Mouse (Mus musculus) c-Kit-negative CD71-positive TER-119-positive erythroid progenitor cells, embryonic 14.5 days (primary cell): ENCODE measurements around the gene Ifitm6.
"Not testable (repeated sequence)": the region's sequence is repeated elsewhere in the genome, so short reads cannot be mapped to it uniquely, and the experiment has no call there.

Experiments used
- DNase-seq: peaks from one replicate; pipeline ENCODE4 v3.0.0-alpha.2; 2013; ENCODE audit warnings: low read depth, low spot score

Gene Ifitm6

GRCm38 (mm10) chr7:141017824-141018223 is at the start of gene Ifitm6:
Ifitm6 (minus strand) TSS chr7:141017924.
- not testable (repeated sequence) for DNase-seq

- DNase-seq: no peak
Measured at GRCm38 (mm10) chr7:141064576-141064975, 46.9 kb upstream of the Ifitm6 start.

- no peak for DNase-seq
Measured at GRCm38 (mm10) chr7:141064175-141064574, 46.5 kb upstream of the Ifitm6 start.

DNA sequence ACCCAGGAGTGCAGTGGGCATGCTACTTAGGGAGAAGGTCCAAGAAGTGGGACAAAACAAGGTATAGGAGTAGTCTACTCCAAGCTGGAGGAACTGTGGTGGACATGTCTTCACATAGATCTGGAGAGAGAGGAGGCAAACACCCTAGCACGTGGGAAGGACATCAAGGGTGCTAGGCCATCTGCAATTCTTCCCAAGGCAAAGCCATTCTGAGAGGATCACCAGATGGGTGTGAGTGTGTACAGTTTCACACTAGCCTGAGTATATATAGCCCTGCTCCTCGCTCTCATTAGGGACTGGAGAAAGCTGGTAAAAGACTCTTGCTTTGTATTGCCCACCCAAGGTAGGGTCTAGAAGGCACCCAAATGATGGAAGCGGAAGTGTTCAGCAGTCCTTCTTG is 45.6 kb upstream of the Ifitm6 start:
- no peak for DNase-seq

GRCm38 (mm10) chr7:141062525-141062924 is 44.8 kb upstream of the Ifitm6 start:
- DNase-seq: no peak

DNA sequence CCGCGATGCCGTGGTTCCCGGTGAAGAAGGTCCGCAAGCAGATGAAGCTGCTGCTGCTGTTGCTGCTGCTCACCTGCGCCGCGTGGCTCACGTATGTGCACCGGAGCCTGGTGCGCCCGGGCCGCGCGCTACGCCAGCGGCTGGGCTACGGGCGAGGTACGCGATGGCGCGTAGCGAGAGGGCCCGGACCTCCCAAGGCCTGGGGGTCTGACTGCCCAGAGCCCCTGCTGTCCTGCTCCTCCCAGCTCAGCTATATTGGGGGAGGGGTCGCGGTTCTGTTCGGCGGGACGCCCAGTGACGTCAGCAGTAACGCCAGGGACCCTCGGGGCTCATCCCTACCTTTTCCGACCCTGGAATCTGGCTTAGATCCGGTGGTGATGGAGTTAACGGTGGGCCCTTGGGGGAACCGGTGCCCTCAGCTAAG is 43.6 kb upstream of the Ifitm6 start:
- no peak for DNase-seq

- no peak for DNase-seq
Measured at GRCm38 (mm10) chr7:141060426-141061242, 42.9 kb upstream of the Ifitm6 start, which contains the start of gene B4galnt4. B4galnt4 (plus strand) TSS chr7:141061104.

GRCm38 (mm10) chr7:141059929-141060328 is 42.2 kb upstream of the Ifitm6 start:
- no peak for DNase-seq

DNA sequence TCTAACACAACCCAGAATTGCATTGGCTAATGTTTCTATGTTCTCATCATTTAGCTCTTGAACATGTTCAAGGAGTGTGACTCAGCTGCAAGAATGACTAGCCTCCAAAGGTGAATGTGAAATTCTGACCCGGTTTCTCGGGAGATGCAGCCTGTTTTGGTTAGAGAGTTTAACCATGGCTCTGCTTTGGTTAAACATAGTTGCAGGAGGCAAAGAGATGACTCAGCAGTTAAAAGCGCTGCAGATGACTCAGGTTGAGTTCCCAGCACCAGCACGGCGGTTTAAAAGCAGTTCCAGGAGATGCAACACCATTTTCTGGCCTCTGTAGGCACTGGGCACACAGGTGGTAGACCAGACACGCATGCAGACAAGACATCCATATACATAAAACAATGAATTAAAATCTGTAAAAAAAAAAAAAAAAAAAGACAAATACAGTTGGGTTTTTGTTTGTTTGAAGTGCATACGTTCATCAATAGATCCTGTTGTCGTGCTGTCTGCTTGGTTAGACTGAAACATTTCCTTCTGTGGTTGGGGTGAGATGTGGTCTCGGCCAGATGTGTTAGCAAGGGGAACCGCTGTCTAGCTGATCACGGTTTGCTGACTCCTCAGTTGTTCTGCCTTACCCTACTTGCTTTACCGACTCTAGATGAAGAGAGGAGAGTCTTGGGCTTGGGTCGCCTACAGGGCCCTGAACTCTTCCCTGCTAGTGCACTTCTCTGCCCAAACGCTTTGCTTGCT is 41.0 kb upstream of the Ifitm6 start:
- no peak for DNase-seq

- DNase-seq: no peak
Measured at GRCm38 (mm10) chr7:141057541-141057940, 39.8 kb upstream of the Ifitm6 start.

GRCm38 (mm10) chr7:141056976-141057375 is 39.3 kb upstream of the Ifitm6 start:
- DNase-seq: no peak

GRCm38 (mm10) chr7:141055785-141056184 is 38.1 kb upstream of the Ifitm6 start:
- no peak for DNase-seq

GRCm38 (mm10) chr7:141052421-141052820 is 34.7 kb upstream of the Ifitm6 start:
- DNase-seq: no peak

DNA sequence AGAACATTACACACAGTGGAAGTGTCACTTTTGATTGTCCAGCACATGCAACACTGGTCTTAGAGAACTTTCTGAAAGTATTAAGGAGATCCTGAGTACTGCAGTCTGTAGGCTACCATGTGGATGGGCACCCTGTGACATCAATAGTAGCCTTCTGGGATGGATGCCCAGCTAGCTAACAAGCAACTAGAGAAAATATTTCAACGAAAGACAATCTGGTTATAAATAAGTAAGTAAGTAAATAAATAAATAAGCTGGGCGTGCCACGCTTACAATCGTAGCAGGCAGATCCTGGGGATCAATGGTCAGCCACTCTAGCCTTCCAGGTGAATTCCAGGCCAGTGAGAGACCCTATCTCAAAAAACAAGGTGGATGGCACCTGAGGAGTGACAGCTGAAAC is 34.3 kb upstream of the Ifitm6 start:
- no peak for DNase-seq

DNA sequence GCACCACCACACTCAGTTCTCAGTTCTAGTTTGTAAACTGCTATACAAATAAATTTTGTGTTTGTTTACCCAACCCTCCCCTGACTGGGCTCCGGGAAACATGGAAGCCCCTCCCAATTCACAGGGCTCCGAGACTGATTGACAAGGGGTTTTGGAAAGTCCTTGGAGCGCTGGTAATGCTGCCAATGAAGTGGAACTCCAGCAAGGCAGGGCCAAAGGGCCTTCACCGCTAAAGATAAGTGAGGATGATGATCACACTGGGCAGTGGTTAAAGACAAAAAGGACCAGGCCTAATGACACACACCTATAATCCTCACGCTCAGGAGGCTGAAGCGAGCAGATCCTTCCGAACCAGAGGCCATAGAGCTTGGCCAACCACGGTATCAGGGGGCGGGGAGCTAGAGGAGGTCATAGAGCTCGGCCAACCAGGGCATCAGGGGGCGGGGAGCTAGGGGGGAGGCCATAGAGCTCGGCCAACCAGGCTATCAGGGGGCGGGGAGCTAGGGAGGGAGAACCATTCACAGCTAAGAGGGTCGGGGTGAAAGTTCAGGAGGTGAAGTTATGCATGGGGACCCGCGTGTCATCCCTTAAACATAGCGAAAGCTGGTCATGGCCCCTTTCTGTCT is 33.4 kb upstream of the Ifitm6 start:
- no peak for DNase-seq

DNA sequence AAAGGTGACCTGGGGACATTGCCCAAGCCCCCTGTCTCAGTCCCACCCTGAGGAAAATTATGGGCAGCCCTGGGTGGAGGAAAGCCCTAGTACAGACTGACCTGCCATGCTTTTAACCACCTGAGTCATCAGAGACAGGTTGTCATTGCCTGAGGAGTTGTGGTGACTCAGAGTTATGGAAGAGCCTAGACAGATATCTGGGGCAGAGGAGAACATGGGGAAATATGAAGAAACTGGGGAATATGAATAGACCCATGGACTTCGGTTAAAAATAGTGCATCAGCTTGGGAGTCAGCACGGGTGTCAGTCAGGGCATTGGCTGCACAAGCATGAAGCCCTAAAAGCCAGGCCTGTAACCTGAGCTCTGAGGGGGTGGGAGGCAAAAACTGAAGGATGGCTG is 31.6 kb upstream of the Ifitm6 start:
- DNase-seq: no peak

GRCm38 (mm10) chr7:141048226-141049218 is 30.8 kb upstream of the Ifitm6 start:
- DNase-seq: peak; percentile 81

GRCm38 (mm10) chr7:141047581-141048225 is 30.0 kb upstream of the Ifitm6 start:
- DNase-seq: no peak

DNA sequence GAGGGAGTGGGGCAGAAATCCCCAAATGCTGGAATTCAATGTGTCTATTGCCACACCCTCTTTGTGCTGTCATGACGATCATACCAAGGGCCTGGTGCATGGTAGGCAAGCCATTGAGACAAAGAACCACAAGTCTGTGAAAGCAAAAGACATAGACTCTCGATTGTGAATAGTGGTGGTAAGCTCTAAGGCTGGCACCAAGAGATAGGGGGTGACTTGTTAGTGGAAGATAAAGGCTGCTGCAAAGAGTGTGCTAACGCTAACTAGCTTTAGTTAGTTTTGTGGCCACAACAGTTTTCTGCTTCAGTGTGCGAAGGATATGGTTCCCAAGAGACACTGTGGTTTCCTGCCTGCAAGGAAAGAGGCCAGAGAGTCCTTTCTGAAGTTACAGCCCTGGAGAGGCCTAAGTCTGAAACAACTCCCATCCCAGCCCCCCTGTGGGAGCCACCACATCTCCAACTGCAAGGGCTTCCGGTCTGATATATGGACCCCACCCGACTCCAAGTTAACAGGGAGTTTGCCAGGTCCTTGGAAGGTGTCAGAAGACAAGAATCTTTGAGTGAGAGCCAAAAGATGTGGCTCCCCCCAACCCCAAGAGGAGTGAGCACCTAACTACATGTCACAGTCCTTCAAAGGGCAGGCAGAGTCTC is 29.3 kb upstream of the Ifitm6 start:
- no peak for DNase-seq

GRCm38 (mm10) chr7:141042539-141042938 is 24.8 kb upstream of the Ifitm6 start:
- no peak for DNase-seq
